Mouse (Mus musculus) forebrain, embryonic 14.5 days (tissue): ENCODE measurements at regions not wholly inside any gene's neighbourhood (a gene's known extent, or its start where the extent isn't known, plus 50 kb on each side); places are given as distances from the start of the nearest gene placed in this dataset.

Experiments
- ATAC-seq: fragments of 200-750 bp; cut with Nextera tagmentation; 2 replicates; pipeline ENCODE4 v1.8.0; 2017; ENCODE audit warnings: mild to moderate bottlenecking, moderate library complexity
- DNase-seq: peaks from one replicate; pipeline ENCODE4 v3.0.0-alpha.2; 2015; ENCODE audit warnings: low spot score
- H3K27ac ChIP-seq: fragments of 300-500 bp; sonication (generic); 2 replicates; pipeline ENCODE4 v1.5.1; 2014; ENCODE audit warnings: low read depth, mild to moderate bottlenecking, control low read depth, low read length, moderate library complexity
- H3K27me3 ChIP-seq: fragments of 300-500 bp; sonication (generic); replicated peaks from 2 replicates; pipeline ENCODE4 v1.6.1; 2014; ENCODE audit warnings: low read length, control low read depth, mixed read lengths; ENCODE audit not compliant: control insufficient read depth, insufficient read depth
- H3K36me3 ChIP-seq: fragments of 300-500 bp; sonication (generic); 2 replicates; pipeline ENCODE4 v1.6.1; 2014; ENCODE audit warnings: low read length, control low read depth; ENCODE audit not compliant: control insufficient read depth, insufficient read depth
- H3K4me1 ChIP-seq: fragments of 300-500 bp; sonication (generic); 2 replicates; pipeline ENCODE4 v1.6.1; 2014; ENCODE audit warnings: antibody characterized with exemption, low read length, control low read depth; ENCODE audit not compliant: control insufficient read depth, insufficient read depth
- H3K4me2 ChIP-seq: fragments of 300-500 bp; sonication (generic); 2 replicates; pipeline ENCODE4 v1.6.1; 2014; ENCODE audit warnings: mild to moderate bottlenecking, control low read depth, low read length
- H3K4me3 ChIP-seq: fragments of 300-500 bp; sonication (generic); 2 replicates; pipeline ENCODE4 v1.5.1; 2014; ENCODE audit warnings: low read depth, low read length, control low read depth
- H3K9ac ChIP-seq: fragments of 300-500 bp; sonication (generic); 2 replicates; pipeline ENCODE4 v1.6.1; 2014; ENCODE audit warnings: mild to moderate bottlenecking, low read length, control low read depth, moderate library complexity
- H3K9me3 ChIP-seq: fragments of 300-500 bp; sonication (generic); replicated peaks from 2 replicates; pipeline ENCODE4 v1.6.1; 2016; ENCODE audit warnings: low read length, control low read depth, mixed read lengths; ENCODE audit not compliant: control insufficient read depth
- WGBS: fragments of 180-500 bp; shearing (Covaris S2); extraction: QIAGEN DNeasy Blood & Tissue Kit; methylation state at CpG from one replicate; pipeline ENCODE4 v1.1.7; 2014; 5-methylcytosine and 5-hydroxymethylcytosine counted together

DNA sequence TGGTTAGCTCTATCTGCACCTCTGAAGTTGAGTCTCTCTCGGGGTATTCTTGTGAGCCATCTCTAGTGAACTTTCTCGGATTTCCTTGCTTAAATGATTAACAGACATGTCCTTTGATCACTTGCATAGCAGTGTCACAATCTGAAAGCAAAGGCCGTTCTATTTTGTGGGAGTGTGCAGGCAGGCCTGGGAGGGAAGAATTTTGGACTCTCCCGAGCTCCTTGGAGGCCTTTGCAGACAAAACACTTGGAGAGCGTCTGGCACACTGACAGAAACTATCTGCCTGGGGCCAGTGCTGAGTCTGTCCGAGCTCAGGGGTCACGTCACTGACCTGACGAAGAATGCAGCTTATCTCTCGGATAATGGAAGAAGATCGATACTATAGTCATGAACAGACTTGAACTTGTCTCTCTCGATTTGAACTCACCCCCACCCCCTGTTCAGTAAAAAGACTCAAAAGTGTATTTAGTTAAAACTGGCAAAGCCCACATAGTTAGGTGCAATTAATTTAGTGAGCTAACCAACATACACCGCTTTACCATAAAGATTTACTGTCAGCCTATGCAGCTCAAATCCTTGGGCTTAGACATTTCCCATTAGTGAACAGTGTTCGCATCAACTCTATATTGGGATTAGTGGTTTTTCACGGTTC is 92.2 kb upstream of the Zfp366 start:
- 26% methylated on average over 14 of the region's 14 CpGs for WGBS
- Histone ChIP-seq H3K9me3 (no peaks in the 10 kb centered on the region), H3K4me2 (no peak overlapping the region), H3K36me3 (no peaks in the 10 kb centered on the region), H3K27me3 (no peaks in the 10 kb centered on the region), H3K9ac (no peak overlapping the region), H3K27ac (no peak overlapping the region), H3K4me1 (peaks cover 15% of the 10 kb centered on the region), H3K4me3 (no peak overlapping the region)
- ATAC-seq: no peak
- peak; percentile 34 for DNase-seq

DNA sequence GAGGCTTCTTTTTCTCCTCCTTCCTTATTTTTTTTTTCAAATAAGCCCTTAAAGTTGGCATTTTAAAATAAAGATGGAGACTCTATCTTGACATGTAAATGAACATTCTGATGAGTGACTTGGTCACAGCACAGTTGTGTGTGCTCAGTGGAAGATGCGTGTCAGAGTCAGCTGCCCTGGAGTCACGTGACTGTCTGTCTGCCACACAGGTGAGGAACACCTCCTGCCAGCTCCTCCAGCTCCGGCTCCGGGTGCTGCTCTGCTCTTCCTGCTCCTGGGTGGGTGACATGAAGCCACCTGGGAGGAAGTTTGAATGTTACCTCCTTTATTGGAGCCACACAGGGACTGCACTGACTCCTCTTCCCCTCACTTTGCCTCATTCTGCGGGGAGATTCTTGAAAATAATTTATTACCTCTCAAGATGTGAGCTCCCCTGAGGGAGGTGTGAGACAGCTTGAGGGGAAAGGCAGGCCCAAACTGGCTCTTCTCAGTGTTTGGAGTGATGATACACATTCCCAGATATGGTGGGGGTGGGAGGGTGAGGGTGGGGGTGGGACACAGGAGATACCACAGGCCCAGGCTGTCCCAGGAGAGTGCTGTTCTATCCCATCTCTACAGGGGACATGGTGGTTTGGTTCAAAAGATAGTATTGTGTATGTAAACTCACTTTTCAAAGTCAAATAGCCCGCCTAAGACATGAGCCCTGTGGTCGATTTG is 92.9 kb upstream of the Zfp366 start:
- no peaks in the 10 kb centered on the region for H3K27me3 ChIP-seq
- DNase-seq: no peak
- no peaks in the 10 kb centered on the region for H3K9me3 ChIP-seq
- H3K4me2 ChIP-seq: no peak overlapping the region
- H3K9ac ChIP-seq: no peak overlapping the region
- WGBS: 82% methylated on average over 7 of the region's 7 CpGs
- H3K27ac ChIP-seq: no peak overlapping the region
- H3K4me3 ChIP-seq: no peak overlapping the region
- H3K36me3 ChIP-seq: no peaks in the 10 kb centered on the region
- no peak for ATAC-seq
- peaks cover 15% of the 10 kb centered on the region for H3K4me1 ChIP-seq

DNA sequence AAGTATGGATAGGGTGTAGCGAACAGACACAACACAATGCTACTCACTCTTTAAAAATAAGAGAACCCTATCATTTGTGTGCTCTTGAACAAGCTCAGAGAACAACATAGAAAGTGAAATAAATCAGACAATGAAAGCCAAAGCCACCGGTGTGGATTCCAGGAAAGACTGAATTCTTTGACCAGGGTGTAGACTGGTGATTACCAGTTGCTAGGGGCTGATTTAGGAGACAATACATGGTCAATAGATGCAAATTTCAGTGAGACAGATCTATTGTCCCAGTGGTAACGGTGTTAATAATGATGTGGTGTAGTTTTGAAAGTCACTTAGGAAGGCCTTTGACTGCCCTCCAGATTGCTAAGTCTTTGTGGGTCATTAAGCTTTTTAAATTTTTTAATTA is 94.3 kb upstream of the Zfp366 start:
- H3K9ac ChIP-seq: no peak overlapping the region
- H3K9me3 ChIP-seq: no peaks in the 10 kb centered on the region
- ATAC-seq (no peak), DNase-seq (no peak)
- H3K4me2 ChIP-seq: no peak overlapping the region
- WGBS: 36% methylated on average over 3 of the region's 3 CpGs
- H3K4me3 ChIP-seq: no peak overlapping the region
- H3K4me1 ChIP-seq: peaks cover 15% of the 10 kb centered on the region
- no peaks in the 10 kb centered on the region for H3K27me3 ChIP-seq
- H3K27ac ChIP-seq: no peak overlapping the region
- H3K36me3 ChIP-seq: no peaks in the 10 kb centered on the region

DNA sequence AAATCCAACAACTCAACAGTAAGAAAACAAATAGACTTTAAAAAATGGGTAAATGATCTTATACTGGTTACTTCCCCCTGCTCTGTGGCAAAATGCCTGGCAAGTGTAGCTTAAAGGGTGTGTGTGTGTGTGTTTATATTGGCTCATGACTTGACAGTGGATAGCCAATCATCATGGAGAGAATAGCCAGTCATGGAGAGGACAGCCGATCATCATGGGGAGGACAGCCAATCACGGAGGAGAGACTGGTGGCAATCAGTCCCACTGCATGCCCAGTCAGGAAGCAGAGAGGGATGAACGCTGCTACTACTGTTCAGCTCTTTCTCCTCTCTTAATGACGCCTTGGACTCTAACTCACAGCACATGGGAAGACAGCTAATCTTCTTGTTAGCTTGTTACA is 96.3 kb upstream of the Zfp366 start:
- WGBS: 83% methylated on average over 4 of the region's 4 CpGs
- Histone ChIP-seq H3K27ac (no peak overlapping the region), H3K4me2 (no peak overlapping the region), H3K9me3 (no peaks in the 10 kb centered on the region), H3K36me3 (no peaks in the 10 kb centered on the region), H3K27me3 (no peaks in the 10 kb centered on the region), H3K9ac (no peak overlapping the region), H3K4me1 (peaks cover 11% of the 10 kb centered on the region), H3K4me3 (no peak overlapping the region)
- no peak for ATAC-seq
- no peak for DNase-seq

DNA sequence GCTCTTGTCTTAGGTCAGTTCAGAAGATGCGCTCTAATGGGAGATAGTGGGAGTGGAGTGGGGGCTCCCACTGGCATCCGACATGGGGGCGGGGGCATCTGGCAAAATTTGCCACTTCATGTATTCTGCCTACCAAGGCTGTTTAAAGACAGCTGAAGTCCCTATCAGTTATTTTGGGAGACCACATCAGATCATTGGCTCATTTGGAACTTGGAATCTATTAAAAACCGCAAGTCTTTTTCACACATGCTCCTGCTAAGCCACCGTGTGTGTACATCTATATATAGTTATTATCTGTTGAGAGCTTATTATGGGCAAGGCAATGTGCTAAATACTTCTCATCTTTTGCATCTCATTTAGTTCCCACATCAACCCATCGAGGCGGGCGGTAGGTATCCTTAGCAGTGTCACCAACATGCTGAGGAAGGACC is 95.0 kb upstream of the 1700024P04Rik start:
- ATAC-seq (no peak), DNase-seq (no peak)
- H3K4me1 ChIP-seq: no peaks in the 10 kb centered on the region
- no peak overlapping the region for H3K9ac ChIP-seq
- H3K36me3 ChIP-seq: no peaks in the 10 kb centered on the region
- H3K4me3 ChIP-seq: no peak overlapping the region
- H3K27ac ChIP-seq: no peak overlapping the region
- no peak overlapping the region for H3K4me2 ChIP-seq
- no peaks in the 10 kb centered on the region for H3K27me3 ChIP-seq
- WGBS: 95% methylated on average over 8 of the region's 8 CpGs
- H3K9me3 ChIP-seq: no peaks in the 10 kb centered on the region

DNA sequence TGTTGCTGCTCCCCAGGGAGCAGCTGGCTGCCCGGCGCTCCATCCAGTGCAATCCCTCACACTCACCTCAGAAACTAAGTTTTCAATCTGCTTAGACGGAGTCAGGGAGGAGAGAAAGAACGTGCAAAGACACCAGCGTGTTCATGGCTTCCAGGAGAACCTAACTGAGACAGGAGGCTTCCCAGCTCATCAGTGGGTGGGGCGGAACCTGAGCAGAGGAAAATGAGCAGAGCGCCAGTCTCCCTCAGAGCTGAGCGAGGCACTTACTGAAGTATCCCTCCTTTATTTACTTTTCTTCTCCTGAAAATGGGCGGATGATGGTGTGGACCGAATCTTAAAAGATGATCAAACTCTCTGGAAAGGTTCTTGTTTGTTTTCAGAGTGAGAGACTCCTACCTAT is 94.3 kb upstream of the 1700024P04Rik start:
- Histone ChIP-seq H3K9ac (no peak overlapping the region), H3K27me3 (no peaks in the 10 kb centered on the region), H3K27ac (no peak overlapping the region), H3K36me3 (no peaks in the 10 kb centered on the region), H3K4me2 (no peak overlapping the region), H3K4me1 (no peaks in the 10 kb centered on the region), H3K9me3 (no peaks in the 10 kb centered on the region), H3K4me3 (no peak overlapping the region)
- DNase-seq (no peak), ATAC-seq (no peak)
- WGBS: 92% methylated on average over 10 of the region's 10 CpGs

DNA sequence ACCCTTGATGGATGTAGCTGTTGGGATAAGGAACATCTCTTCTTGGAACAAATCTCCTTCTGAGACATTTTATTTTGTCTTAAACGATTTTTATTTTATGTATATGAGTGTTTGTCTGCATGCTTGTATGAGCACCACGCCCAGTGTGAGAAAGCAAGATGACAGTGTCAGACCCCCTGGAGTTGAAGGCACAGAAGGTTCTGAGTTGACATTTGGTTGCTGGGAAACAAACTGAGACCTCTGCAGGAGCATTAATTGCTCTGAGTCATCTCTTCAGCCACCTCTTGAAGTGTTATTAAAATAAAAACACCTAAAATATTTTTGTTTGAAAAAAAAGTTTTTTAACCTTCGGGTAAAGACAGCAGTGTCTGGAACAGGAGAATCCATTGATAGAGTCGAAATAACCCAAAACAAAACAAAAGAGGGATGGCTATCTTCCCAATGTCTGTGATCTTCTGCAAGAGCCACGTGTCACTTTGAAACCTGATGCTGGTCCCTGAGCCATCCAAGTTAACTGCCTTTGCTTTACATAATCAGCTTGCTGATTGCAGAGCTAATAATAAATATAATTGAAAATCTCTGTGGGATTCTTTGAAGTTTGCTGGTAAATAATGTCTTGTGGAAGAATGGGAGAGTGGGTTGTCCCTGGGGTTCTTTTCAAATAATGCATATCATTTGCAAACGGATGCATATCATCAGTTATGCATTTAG is 92.8 kb upstream of the 1700024P04Rik start:
- no peak for ATAC-seq
- no peak overlapping the region for H3K4me3 ChIP-seq
- H3K4me2 ChIP-seq: no peak overlapping the region
- no peaks in the 10 kb centered on the region for H3K27me3 ChIP-seq
- no peaks in the 10 kb centered on the region for H3K36me3 ChIP-seq
- no peaks in the 10 kb centered on the region for H3K4me1 ChIP-seq
- 62% methylated on average over 6 of the region's 6 CpGs for WGBS
- no peaks in the 10 kb centered on the region for H3K9me3 ChIP-seq
- H3K27ac ChIP-seq: no peak overlapping the region
- no peak overlapping the region for H3K9ac ChIP-seq
- no peak for DNase-seq

DNA sequence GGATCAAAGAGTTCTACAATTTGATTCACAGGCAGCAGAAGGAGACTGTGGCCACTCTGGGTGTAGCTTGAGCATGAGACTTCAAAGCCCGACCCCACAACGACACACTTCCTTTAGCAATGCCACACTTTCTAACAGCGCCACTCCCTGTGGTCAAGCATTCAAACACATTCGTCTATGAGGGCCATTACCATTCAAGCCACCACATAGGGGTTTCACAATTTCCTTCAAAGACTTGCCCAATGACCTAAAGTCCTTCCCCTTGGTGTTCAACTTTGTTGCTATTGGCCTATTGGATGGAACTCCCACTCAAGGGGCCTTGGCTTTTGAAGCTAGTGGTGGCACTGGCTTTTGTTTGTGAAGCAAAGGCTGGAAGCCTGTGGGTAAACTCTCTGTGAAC is 91.1 kb upstream of the 1700024P04Rik start:
- H3K4me3 ChIP-seq: no peak overlapping the region
- H3K36me3 ChIP-seq: no peaks in the 10 kb centered on the region
- no peak overlapping the region for H3K27ac ChIP-seq
- DNase-seq (no peak), ATAC-seq (no peak)
- no peaks in the 10 kb centered on the region for H3K4me1 ChIP-seq
- no peaks in the 10 kb centered on the region for H3K9me3 ChIP-seq
- no peaks in the 10 kb centered on the region for H3K27me3 ChIP-seq
- no peak overlapping the region for H3K9ac ChIP-seq
- WGBS: 79% methylated on average over 4 of the region's 4 CpGs
- H3K4me2 ChIP-seq: no peak overlapping the region
